Mouse (Mus musculus): ENCODE measurements at regions not wholly inside any gene's neighbourhood (a gene's known extent, or its start where the extent isn't known, plus 50 kb on each side); places are given as distances from the start of the nearest gene placed in this dataset.
A peak's percentile ranks its signal among the peaks of the same experiment; 100 is the strongest.

DNA sequence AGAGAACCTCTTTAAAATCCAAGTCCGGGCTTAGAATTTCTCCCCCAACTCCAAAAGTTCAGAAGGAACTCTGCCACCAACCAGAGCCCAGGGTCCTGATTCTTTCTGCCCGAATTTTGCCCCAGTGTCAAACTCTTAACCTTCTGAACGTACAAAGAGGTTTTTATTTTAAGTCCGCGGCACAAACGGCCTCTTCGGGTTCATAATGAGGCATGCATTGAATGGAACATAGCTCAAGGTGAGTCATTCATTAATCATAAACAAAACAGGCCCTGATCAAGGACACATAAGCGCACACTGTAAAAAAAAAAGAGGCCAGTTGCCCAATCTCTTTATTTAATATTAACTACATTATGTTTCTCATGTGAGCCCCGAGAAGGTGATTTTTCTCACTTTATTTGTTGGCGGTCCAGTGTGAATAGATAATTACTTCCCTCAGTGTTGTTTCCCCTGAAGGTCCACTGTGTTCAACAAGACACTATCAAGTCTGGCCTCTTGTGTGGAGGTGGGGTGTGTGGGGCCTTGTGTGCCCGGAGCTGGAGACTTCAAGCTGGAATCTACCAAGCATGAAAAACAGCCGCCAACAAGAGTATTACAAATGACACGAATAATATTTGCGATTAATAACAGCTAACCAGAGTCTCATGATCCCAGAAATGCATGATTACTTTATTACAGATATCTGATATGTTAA lies 241.1 kb upstream of the Sall1 start:
- no peaks in the 10 kb centered on the region for H3K36me3 ChIP-seq (ENCODE audit: insufficient read depth)
- no peak for ATAC-seq (ENCODE audit: insufficient read depth)
- DNase-seq = no peak
- H3K27ac ChIP-seq (ENCODE audit: low read depth) = no peak overlapping the region
- no peak overlapping the region for H3K4me3 ChIP-seq (ENCODE audit: low read depth, low read length)
- H3K4me2 ChIP-seq = no peak overlapping the region
- H3K9me3 ChIP-seq (ENCODE audit: low read depth, low read length) = no peaks in the 10 kb centered on the region
- no peak overlapping the region for H3K9ac ChIP-seq
- no peaks in the 10 kb centered on the region for H3K4me1 ChIP-seq (ENCODE audit: insufficient read depth)
- 81% methylated on average over 14 of the region's 14 CpGs for WGBS
- TF ChIP-seq CTCF (IDR thresholded peaks at IDR 0.05; ENCODE audit: low read depth) = no peak
- no peaks in the 10 kb centered on the region for H3K27me3 ChIP-seq (ENCODE audit: insufficient read depth, low read length)

GRCm38 (mm10) chr8:89283105-89284096 lies 239.4 kb upstream of the Sall1 start:
- Histone ChIP-seq H3K27ac (ENCODE audit: low read depth) (no peak overlapping the region), H3K4me3 (ENCODE audit: low read depth, low read length) (no peak overlapping the region), H3K4me2 (no peak overlapping the region), H3K36me3 (ENCODE audit: insufficient read depth) (no peaks in the 10 kb centered on the region), H3K9me3 (ENCODE audit: low read depth, low read length) (no peaks in the 10 kb centered on the region), H3K9ac (no peak overlapping the region), H3K27me3 (ENCODE audit: insufficient read depth, low read length) (no peaks in the 10 kb centered on the region), H3K4me1 (ENCODE audit: insufficient read depth) (no peaks in the 10 kb centered on the region)
- WGBS = 90% methylated on average over 17 of the region's 17 CpGs
- DNase-seq = no peak
- ATAC-seq (ENCODE audit: insufficient read depth) = no peak
- no peak for TF ChIP-seq CTCF (IDR thresholded peaks at IDR 0.05; ENCODE audit: low read depth)

- DNase-seq = no peak
- no peaks in the 10 kb centered on the region for H3K9me3 ChIP-seq (ENCODE audit: low read depth, low read length)
- H3K27me3 ChIP-seq (ENCODE audit: insufficient read depth, low read length) = no peaks in the 10 kb centered on the region
- no peak overlapping the region for H3K9ac ChIP-seq
- 47% methylated on average over 3 of the region's 3 CpGs for WGBS
- no peak for ATAC-seq (ENCODE audit: insufficient read depth)
- no peak overlapping the region for H3K4me2 ChIP-seq
- H3K36me3 ChIP-seq (ENCODE audit: insufficient read depth) = no peaks in the 10 kb centered on the region
- H3K4me3 ChIP-seq (ENCODE audit: low read depth, low read length) = no peak overlapping the region
- no peaks in the 10 kb centered on the region for H3K4me1 ChIP-seq (ENCODE audit: insufficient read depth)
- no peak for TF ChIP-seq CTCF (IDR thresholded peaks at IDR 0.05; ENCODE audit: low read depth)
- H3K27ac ChIP-seq (ENCODE audit: low read depth) = no peak overlapping the region
Observed at GRCm38 (mm10) chr8:89279844-89280243, 235.9 kb upstream of the Sall1 start.

GRCm38 (mm10) chr8:89279142-89279541 lies 235.2 kb upstream of the Sall1 start:
- Histone ChIP-seq H3K4me2 (no peak overlapping the region), H3K4me1 (ENCODE audit: insufficient read depth) (no peaks in the 10 kb centered on the region), H3K4me3 (ENCODE audit: low read depth, low read length) (no peak overlapping the region), H3K9ac (no peak overlapping the region), H3K27me3 (ENCODE audit: insufficient read depth, low read length) (no peaks in the 10 kb centered on the region), H3K36me3 (ENCODE audit: insufficient read depth) (no peaks in the 10 kb centered on the region), H3K9me3 (ENCODE audit: low read depth, low read length) (no peaks in the 10 kb centered on the region), H3K27ac (ENCODE audit: low read depth) (no peak overlapping the region)
- 64% methylated on average over 6 of the region's 6 CpGs for WGBS
- TF ChIP-seq CTCF (IDR thresholded peaks at IDR 0.05; ENCODE audit: low read depth) = no peak
- ATAC-seq (ENCODE audit: insufficient read depth) = no peak
- no peak for DNase-seq

DNA sequence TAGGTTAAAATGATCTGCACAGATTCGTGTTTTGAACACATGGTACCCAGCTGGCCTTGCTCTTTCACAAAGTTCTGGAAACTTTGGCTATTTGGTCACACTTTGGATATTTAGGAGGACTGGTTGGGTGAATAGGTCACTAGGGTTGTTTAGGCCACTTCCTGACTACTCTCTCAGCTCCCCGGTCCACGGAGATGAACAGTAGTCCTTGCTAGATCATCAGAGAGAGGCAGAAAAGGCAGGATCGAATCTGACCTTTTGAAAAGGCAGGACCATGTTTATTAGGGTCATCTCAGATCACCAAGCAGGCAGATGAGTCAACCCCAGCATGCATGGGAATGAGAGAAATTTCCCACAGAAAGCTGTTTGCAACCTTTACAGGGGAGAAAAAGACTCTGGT lies 229.3 kb upstream of the Sall1 start:
- no peak for TF ChIP-seq CTCF (IDR thresholded peaks at IDR 0.05; ENCODE audit: low read depth)
- H3K4me1 ChIP-seq (ENCODE audit: insufficient read depth) = no peaks in the 10 kb centered on the region
- H3K9ac ChIP-seq = no peak overlapping the region
- ATAC-seq (ENCODE audit: insufficient read depth) (no peak), DNase-seq (no peak)
- no peak overlapping the region for H3K27ac ChIP-seq (ENCODE audit: low read depth)
- 61% methylated on average over 4 of the region's 4 CpGs for WGBS
- no peak overlapping the region for H3K4me3 ChIP-seq (ENCODE audit: low read depth, low read length)
- no peak overlapping the region for H3K4me2 ChIP-seq
- H3K27me3 ChIP-seq (ENCODE audit: insufficient read depth, low read length) = peaks cover 7% of the 10 kb centered on the region
- no peaks in the 10 kb centered on the region for H3K9me3 ChIP-seq (ENCODE audit: low read depth, low read length)
- H3K36me3 ChIP-seq (ENCODE audit: insufficient read depth) = no peaks in the 10 kb centered on the region

GRCm38 (mm10) chr8:89272381-89272815 lies 228.4 kb upstream of the Sall1 start:
- Histone ChIP-seq H3K4me1 (ENCODE audit: insufficient read depth) (no peaks in the 10 kb centered on the region), H3K36me3 (ENCODE audit: insufficient read depth) (no peaks in the 10 kb centered on the region), H3K27ac (ENCODE audit: low read depth) (no peak overlapping the region), H3K9ac (peak overlapping the region; percentile 20; the same call in 1 of the 2 replicates), H3K4me2 (peak overlapping the region; percentile 67), H3K9me3 (ENCODE audit: low read depth, low read length) (no peaks in the 10 kb centered on the region), H3K27me3 (ENCODE audit: insufficient read depth, low read length) (peaks cover 7% of the 10 kb centered on the region), H3K4me3 (ENCODE audit: low read depth, low read length) (peak overlapping the region; percentile 30)
- DNase-seq (peak; percentile 57), ATAC-seq (ENCODE audit: insufficient read depth) (peak; percentile 38; the same call in 1 of the 2 replicates)
- WGBS = under 1% methylated on average over 28 of the region's 28 CpGs
- no peak for TF ChIP-seq CTCF (IDR thresholded peaks at IDR 0.05; ENCODE audit: low read depth)
